Mouse (Mus musculus): ENCODE data around the gene Hist1h2ah.

The Hist1h2ah gene

GRCm38 (mm10) chr13:22008707-22009106 is 26.7 kb downstream of the Hist1h2ah start:
- no peak for DNase-seq (ENCODE audit: low spot score)

- no peak for DNase-seq (ENCODE audit: low spot score)
Observed at GRCm38 (mm10) chr13:22007872-22008271, 27.5 kb downstream of the Hist1h2ah start.

- no peak for DNase-seq (ENCODE audit: low spot score)
Observed at GRCm38 (mm10) chr13:22007121-22007510, 28.3 kb downstream of the Hist1h2ah start.

- DNase-seq (ENCODE audit: low spot score), result peak; percentile 56
Observed at GRCm38 (mm10) chr13:22006334-22007120, 28.8 kb downstream of the Hist1h2ah start.

GRCm38 (mm10) chr13:22005605-22006333 is 29.6 kb downstream of the Hist1h2ah start:
- peak; percentile 64 for DNase-seq (ENCODE audit: low spot score)

GRCm38 (mm10) chr13:22001823-22002222 is 33.5 kb downstream of the Hist1h2ah start:
- peak; percentile 67 for DNase-seq (ENCODE audit: low spot score)

GRCm38 (mm10) chr13:22001346-22001745 is 34.0 kb downstream of the Hist1h2ah start:
- DNase-seq (ENCODE audit: low spot score), result no peak

- DNase-seq (ENCODE audit: low spot score), result no peak
Observed at GRCm38 (mm10) chr13:21999147-21999546, 36.2 kb downstream of the Hist1h2ah start.

GRCm38 (mm10) chr13:21998412-21998811 is 37.0 kb downstream of the Hist1h2ah start:
- DNase-seq (ENCODE audit: low spot score), result no peak

GRCm38 (mm10) chr13:21997821-21998220 is 37.5 kb downstream of the Hist1h2ah start:
- DNase-seq (ENCODE audit: low spot score), result no peak

GRCm38 (mm10) chr13:21997201-21997820 is 38.1 kb downstream of the Hist1h2ah start:
- DNase-seq (ENCODE audit: low spot score), result no peak

- no peak for DNase-seq (ENCODE audit: low spot score)
Observed at GRCm38 (mm10) chr13:21996840-21997185, 38.6 kb downstream of the Hist1h2ah start.

GRCm38 (mm10) chr13:21996101-21996839 is 39.1 kb downstream of the Hist1h2ah start:
- DNase-seq (ENCODE audit: low spot score), result no peak

GRCm38 (mm10) chr13:21995331-21995914 is 39.9 kb downstream of the Hist1h2ah start:
- peak; percentile 38 for DNase-seq (ENCODE audit: low spot score)

GRCm38 (mm10) chr13:21994896-21995295 is 40.5 kb downstream of the Hist1h2ah start:
- DNase-seq (ENCODE audit: low spot score), result no peak

- peak; percentile 37 for DNase-seq (ENCODE audit: low spot score)
Observed at GRCm38 (mm10) chr13:21993957-21994738, 41.2 kb downstream of the Hist1h2ah start.

- DNase-seq (ENCODE audit: low spot score), result no peak
Observed at GRCm38 (mm10) chr13:21992550-21992949, 42.8 kb downstream of the Hist1h2ah start.

Measured in T-cell, adult 2 months (primary cell).